Mouse (Mus musculus): Measurements from ENCODE around the gene 4933415A04Rik.

Gene 4933415A04Rik

GRCm38 (mm10) chr11:43632566-43632965 lies 45.7 kb downstream of the 4933415A04Rik start:
- no peak for DNase-seq (ENCODE audit: low spot score in 2 of 2)

GRCm38 (mm10) chr11:43633165-43633564 lies 46.3 kb downstream of the 4933415A04Rik start:
- DNase-seq (ENCODE audit: low spot score in 2 of 2), result no peak

GRCm38 (mm10) chr11:43633658-43634401 lies 47.0 kb downstream of the 4933415A04Rik start:
- no peak for DNase-seq (ENCODE audit: low spot score in 2 of 2)

- no peak for DNase-seq (ENCODE audit: low spot score in 2 of 2)
Measured at GRCm38 (mm10) chr11:43636761-43637160, 49.9 kb downstream of the 4933415A04Rik start.

- DNase-seq (ENCODE audit: low spot score in 2 of 2), result no peak
Measured at GRCm38 (mm10) chr11:43638486-43638885, 51.6 kb downstream of the 4933415A04Rik start.
